Mouse (Mus musculus) c-Kit-positive CD71-negative TER-119-negative erythroid progenitor cells, embryonic 14.5 days (primary cell): Measurements from ENCODE around the gene Cuta.
A peak's percentile ranks its signal among the peaks of the same experiment; 100 is the strongest.
"Not testable (repeated sequence)": the region's sequence is repeated elsewhere in the genome, so short reads cannot be mapped to it uniquely, and the experiment has no call there.

Experiments
- DNase-seq: peaks from one replicate; pipeline ENCODE4 v3.0.0-alpha.2; 2013; ENCODE audit warnings: low read depth

The Cuta gene

GRCm38 (mm10) chr17:26939178-26939972, at the start of gene Cuta:
TSS of gene Cuta (minus strand) at chr17:26939569.
- DNase-seq = peak; percentile 99

GRCm38 (mm10) chr17:26985503-26986179, 46.3 kb upstream of the Cuta start:
- no peak for DNase-seq

GRCm38 (mm10) chr17:26983382-26983781, 44.0 kb upstream of the Cuta start:
- no peak for DNase-seq

GRCm38 (mm10) chr17:26981050-26981449, 41.7 kb upstream of the Cuta start:
- no peak for DNase-seq

- no peak for DNase-seq
These were observed 40.1 kb upstream of the Cuta start for GRCm38 (mm10) chr17:26979426-26979825.

GRCm38 (mm10) chr17:26977354-26977753, 38.0 kb upstream of the Cuta start:
- not testable (repeated sequence) for DNase-seq

- no peak for DNase-seq
These were observed 36.0 kb upstream of the Cuta start for GRCm38 (mm10) chr17:26975415-26975814.

GRCm38 (mm10) chr17:26974547-26974946, 35.2 kb upstream of the Cuta start:
- DNase-seq = no peak

GRCm38 (mm10) chr17:26972703-26973574, 33.6 kb upstream of the Cuta start, which contains the start of gene Zbtb9:
TSS of gene Zbtb9 (plus strand) at chr17:26973167.
- peak; percentile 90 for DNase-seq

GRCm38 (mm10) chr17:26972107-26972506, 32.7 kb upstream of the Cuta start:
- no peak for DNase-seq

GRCm38 (mm10) chr17:26971247-26971905, 32.0 kb upstream of the Cuta start:
- no peak for DNase-seq

GRCm38 (mm10) chr17:26970221-26970620, 30.9 kb upstream of the Cuta start:
- DNase-seq = no peak

GRCm38 (mm10) chr17:26969257-26969656, 29.9 kb upstream of the Cuta start:
- no peak for DNase-seq

- DNase-seq = no peak
These were observed 28.8 kb upstream of the Cuta start for GRCm38 (mm10) chr17:26968200-26968611.

- no peak for DNase-seq
These were observed 28.1 kb upstream of the Cuta start for GRCm38 (mm10) chr17:26967477-26967876.

GRCm38 (mm10) chr17:26966993-26967392, 27.6 kb upstream of the Cuta start:
- no peak for DNase-seq

GRCm38 (mm10) chr17:26961572-26962240, 22.3 kb upstream of the Cuta start:
- no peak for DNase-seq

GRCm38 (mm10) chr17:26959815-26960214, 20.4 kb upstream of the Cuta start:
- DNase-seq = no peak

- DNase-seq = no peak
These were observed 19.5 kb upstream of the Cuta start for GRCm38 (mm10) chr17:26958880-26959279.

GRCm38 (mm10) chr17:26957872-26958271, 18.5 kb upstream of the Cuta start:
- DNase-seq = no peak

GRCm38 (mm10) chr17:26956895-26957294, 17.5 kb upstream of the Cuta start:
- no peak for DNase-seq
